Mouse (Mus musculus): ENCODE measurements around the gene Tmem106c.

- no peak for TF ChIP-seq POLR2A (IDR thresholded peaks at IDR 0.05; ENCODE audit: extremely low read depth, insufficient read depth, low read length)
- TF ChIP-seq CTCF (IDR thresholded peaks at IDR 0.05; ENCODE audit: extremely low read depth, insufficient read depth, low read length) = no peak
Measured at GRCm38 (mm10) chr15:97927018-97927417, 37.0 kb upstream of the Tmem106c start.
